Mouse (Mus musculus) E14TG2a.4 (cell line): ENCODE measurements around the gene Ms4a10.

Experiments
- CTCF ChIP-seq: conservative IDR thresholded peaks from 2 replicates; pipeline ENCODE4 v1.5.1; 2014; ENCODE audit warnings: low read length
- NANOG ChIP-seq: IDR thresholded peaks from 2 replicates; pipeline ENCODE4 v1.6.1; 2014; ENCODE audit warnings: borderline replicate concordance, low read length, mixed read lengths
- POU5F1 ChIP-seq: IDR thresholded peaks from 2 replicates; pipeline ENCODE4 v1.6.1; 2014; ENCODE audit warnings: low read length, borderline replicate concordance

DNA sequence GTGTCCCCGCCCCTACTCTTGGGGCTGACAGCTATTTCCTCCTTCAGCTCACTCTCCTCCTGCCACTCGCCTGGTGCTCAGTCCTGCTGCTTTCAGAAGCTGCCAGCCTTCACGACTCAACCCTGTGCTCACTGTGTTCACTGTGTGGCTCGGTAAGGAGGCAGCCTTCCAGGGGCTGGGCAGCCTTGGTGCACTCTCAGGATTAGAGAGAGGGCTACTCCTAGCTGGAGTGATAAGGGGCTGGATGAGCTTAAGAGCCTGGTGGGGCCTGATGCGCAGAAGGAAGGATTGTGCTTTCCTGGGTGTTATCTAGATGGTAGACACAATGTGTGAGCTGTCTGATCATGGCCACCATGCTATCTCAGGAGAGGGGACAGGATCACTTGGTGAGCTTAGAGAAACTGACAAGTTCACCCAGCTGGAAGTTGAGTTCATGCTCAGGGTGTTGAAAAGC, 37.3 kb downstream of the Ms4a10 start, which contains the start of gene Ptgdr2:
- TF ChIP-seq CTCF (no peak), NANOG (no peak), POU5F1 (no peak)
